Mouse (Mus musculus) thymus, postnatal 14 days (tissue): ENCODE results near the gene Slc30a5.
"Not testable (repeated sequence)": the region's sequence is repeated elsewhere in the genome, so short reads cannot be mapped to it uniquely, and the experiment has no call there.

Experiments
- DNase-seq: peaks from one replicate; pipeline ENCODE4 v3.0.0; 2021

Slc30a5 gene

GRCm38 (mm10) chr13:100834777-100835176, 1.6 kb upstream of the Slc30a5 start:
- DNase-seq: no peak

GRCm38 (mm10) chr13:100833640-100834002, 394 bp upstream of the Slc30a5 start:
- DNase-seq: no peak

GRCm38 (mm10) chr13:100832188-100832587, 1.0 kb downstream of the Slc30a5 start:
- DNase-seq: no peak

GRCm38 (mm10) chr13:100831123-100831522, 2.1 kb downstream of the Slc30a5 start:
- DNase-seq: no peak

- DNase-seq: no peak
Measured at GRCm38 (mm10) chr13:100825627-100826410, 7.4 kb downstream of the Slc30a5 start.

- no peak for DNase-seq
Measured at GRCm38 (mm10) chr13:100824916-100825315, 8.3 kb downstream of the Slc30a5 start.

GRCm38 (mm10) chr13:100824306-100824705, 8.9 kb downstream of the Slc30a5 start:
- no peak for DNase-seq

- no peak for DNase-seq
Measured at GRCm38 (mm10) chr13:100823863-100824262, 9.4 kb downstream of the Slc30a5 start.

- no peak for DNase-seq
Measured at GRCm38 (mm10) chr13:100814451-100814850, 18.8 kb downstream of the Slc30a5 start.

- peak; percentile 26 for DNase-seq
Measured at GRCm38 (mm10) chr13:100805776-100806175, 27.5 kb downstream of the Slc30a5 start.

GRCm38 (mm10) chr13:100797171-100797570, 36.1 kb downstream of the Slc30a5 start:
- no peak for DNase-seq

- DNase-seq: no peak
Measured at GRCm38 (mm10) chr13:100789083-100789482, 44.1 kb downstream of the Slc30a5 start.

GRCm38 (mm10) chr13:100788057-100788456, 45.2 kb downstream of the Slc30a5 start:
- not testable (repeated sequence) for DNase-seq

GRCm38 (mm10) chr13:100787316-100788010, 45.8 kb downstream of the Slc30a5 start:
- DNase-seq: no peak

GRCm38 (mm10) chr13:100786414-100786867, 46.8 kb downstream of the Slc30a5 start, which contains the start of gene Ccnb1:
TSS of gene Ccnb1 (minus strand) at chr13:100786570.
- DNase-seq: peak; percentile 93

GRCm38 (mm10) chr13:100785806-100786413, 47.3 kb downstream of the Slc30a5 start:
- peak; percentile 21 for DNase-seq

- DNase-seq: no peak
Measured at GRCm38 (mm10) chr13:100777491-100777890, 55.7 kb downstream of the Slc30a5 start.

GRCm38 (mm10) chr13:100776710-100777109, 56.5 kb downstream of the Slc30a5 start:
- DNase-seq: no peak

- no peak for DNase-seq
Measured at GRCm38 (mm10) chr13:100776056-100776419, 57.2 kb downstream of the Slc30a5 start.

- peak; percentile 87 for DNase-seq
Measured at GRCm38 (mm10) chr13:100775252-100776055, 57.8 kb downstream of the Slc30a5 start, which contains the start of gene Cenph. TSS of gene Cenph (minus strand) at chr13:100775899.

GRCm38 (mm10) chr13:100774704-100775103, 58.5 kb downstream of the Slc30a5 start:
- DNase-seq: no peak

GRCm38 (mm10) chr13:100755329-100755728, 77.9 kb downstream of the Slc30a5 start:
- DNase-seq: no peak

- DNase-seq: no peak
Measured at GRCm38 (mm10) chr13:100754186-100754585, 79.0 kb downstream of the Slc30a5 start.
